8 mouse cellular contexts compared by ENCODE assay signal in the genomic region with DNA sequence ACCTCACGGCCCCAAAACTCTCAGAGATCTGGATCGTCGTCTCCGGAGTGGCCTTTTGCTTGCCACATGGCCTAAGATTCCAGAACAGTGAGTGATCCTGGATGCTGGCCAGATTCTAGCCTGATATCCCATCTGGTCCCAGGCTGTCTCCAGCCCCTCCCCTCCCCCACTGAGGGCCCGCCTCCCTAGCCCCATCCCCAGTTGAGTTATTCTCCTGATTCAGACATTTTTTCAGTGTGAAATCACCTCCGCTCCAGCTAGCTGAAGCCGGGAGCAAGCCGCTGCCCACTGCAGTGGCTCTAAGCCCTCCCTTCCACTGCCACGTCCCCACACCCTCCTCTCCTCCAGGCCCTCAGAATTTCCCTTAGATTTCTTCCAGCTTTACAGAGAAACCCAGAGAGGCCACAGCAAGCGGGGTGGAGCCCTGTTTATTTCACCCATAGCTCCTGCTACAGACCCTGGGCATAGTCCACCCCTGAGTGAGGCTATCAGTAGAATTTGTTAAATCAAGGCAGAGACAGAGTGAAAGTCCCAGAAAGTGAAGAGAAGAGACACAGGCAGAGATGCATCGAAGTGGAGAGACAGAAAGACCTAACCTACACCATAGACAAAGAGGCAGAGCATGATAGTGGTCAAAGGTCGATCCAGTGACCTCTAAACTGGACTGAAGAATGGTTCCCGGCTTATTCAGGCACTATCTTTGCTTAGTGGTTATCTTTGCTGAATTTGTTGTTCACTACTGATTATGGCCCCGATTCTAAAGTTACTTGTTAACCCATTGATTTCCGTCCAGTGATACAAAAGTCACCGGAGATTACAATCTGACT. TPM values are rescaled to one million over a fixed set of nuclear protein-coding genes. Genes with fewer than 3 reads are reported as not detected.
DNase-seq lines count a peak whose midpoint lies in the region; ATAC-seq lines count a peak whose summit lies in the region.

No protein-coding gene starts in this region.

- H3K27me3 ChIP-seq in intestine, embryonic 14.5 days (replicated peaks; ENCODE audit: control insufficient read depth, insufficient read depth, low read length): no peaks in the 10 kb centered on the region
- H3K27me3 ChIP-seq in liver, embryonic 15.5 days: no peaks in the 10 kb centered on the region

- peak overlapping the region; percentile 94 for H3K27ac ChIP-seq in intestine, embryonic 14.5 days (ENCODE audit: low read depth)
- H3K27ac ChIP-seq in liver, embryonic 15.5 days (replicated peaks): peak overlapping the region; percentile 66

- peaks cover 36% of the 10 kb centered on the region for H3K4me1 ChIP-seq in intestine, embryonic 14.5 days (replicated peaks; ENCODE audit: control insufficient read depth, insufficient read depth, low read length)
- H3K4me1 ChIP-seq in liver, embryonic 15.5 days (replicated peaks): peaks cover 13% of the 10 kb centered on the region

- peak overlapping the region; percentile 29 for H3K9ac ChIP-seq in intestine, embryonic 14.5 days (ENCODE audit: low read length)
- H3K9ac ChIP-seq in liver, embryonic 15.5 days: no peak overlapping the region

- H3K4me3 ChIP-seq in intestine, embryonic 14.5 days (ENCODE audit: low read depth, low read length): no peak overlapping the region
- H3K4me3 ChIP-seq in liver, embryonic 15.5 days (replicated peaks): no peak overlapping the region

- 0 out of 2 replicates have a peak overlapping the region, but pooled peaks have one; percentile 27 for H3K4me2 ChIP-seq in intestine, embryonic 14.5 days (ENCODE audit: low read length)
- H3K4me2 ChIP-seq in liver, embryonic 15.5 days: peak overlapping the region; percentile 15

- H3K36me3 ChIP-seq in intestine, embryonic 14.5 days (ENCODE audit: control insufficient read depth, insufficient read depth, low read length): no peaks in the 10 kb centered on the region
- no peaks in the 10 kb centered on the region for H3K36me3 ChIP-seq in liver, embryonic 15.5 days (replicated peaks)

- no peaks in the 10 kb centered on the region for H3K9me3 ChIP-seq in intestine, embryonic 14.5 days (ENCODE audit: control insufficient read depth, low read length)
- no peaks in the 10 kb centered on the region for H3K9me3 ChIP-seq in liver, embryonic 15.5 days (replicated peaks)

- intact Hi-C loops in gastrocnemius, postnatal 14 days (cut with DNase I; ENCODE audit: low total_unique reads): no loop called here

- peak; percentile 90 for ATAC-seq in intestine, embryonic 14.5 days (replicated peaks; ENCODE audit: low FRiP score, low TSS enrichment, low read depth)
- peak; percentile 51 for ATAC-seq in liver, embryonic 15.5 days (ENCODE audit: insufficient read depth)

- WGBS in intestine, embryonic 14.5 days: 20% methylated on average over 16 of the region's 16 CpGs
- 35% methylated on average over 16 of the region's 16 CpGs for WGBS in liver, embryonic 15.5 days (ENCODE audit: insufficient replicate concordance)

- peak; percentile 71 for DNase-seq in ZHBTc4 (ENCODE audit: low read depth, low spot score)
- peak; percentile 67 to 83 for DNase-seq in cerebellum, postnatal 25 days
- peak; percentile 95 for DNase-seq in gastrocnemius, postnatal 14 days
- DNase-seq in intestine, embryonic 14.5 days (ENCODE audit: low spot score): peak; percentile 91
- peak; percentile 81 for DNase-seq in ovary, adult 18-20 months (ENCODE audit: low spot score)
- no peak for DNase-seq in spleen, adult 12 weeks (ENCODE audit: low spot score)
- DNase-seq in layer of hippocampus, postnatal 25 days (ENCODE audit: extremely low spot score in 1 of 2, low spot score in 1 of 2): no peak

RNA-seq across cellular contexts. Expression of gene Sparc, which starts 5.4 kb away (rescaled TPM):
- total RNA-seq in gastrocnemius, postnatal 14 days (2021): 1,000 to 10,000 TPM; 1,630 to 1,800 TPM
- 1,391 and 1,474 TPM in 2 replicates for polyA plus RNA-seq in intestine, embryonic 14.5 days (2014; fragmentation: Nextera tagmentation; extraction: Ambion mirVana)
- polyA plus RNA-seq in liver, embryonic 15.5 days (2015; fragmentation: Nextera tagmentation; extraction: Ambion mirVana): 154 and 161 TPM in 2 replicates
- total RNA-seq in layer of hippocampus, postnatal 25 days (2021): 100 to 1,000 TPM; 360 to 421 TPM

RNA-seq across cellular contexts. Expression of gene Atox1, which starts 32.6 kb away (rescaled TPM):
- total RNA-seq in gastrocnemius, postnatal 14 days (2021): 10 to 100 TPM; 58.7 to 65.7 TPM
- polyA plus RNA-seq in intestine, embryonic 14.5 days (2014; fragmentation: Nextera tagmentation; extraction: Ambion mirVana): 400 and 443 TPM in 2 replicates
- polyA plus RNA-seq in liver, embryonic 15.5 days (2015; fragmentation: Nextera tagmentation; extraction: Ambion mirVana): 181 and 201 TPM in 2 replicates
- total RNA-seq in layer of hippocampus, postnatal 25 days (2021): 100 to 1,000 TPM in 1 of 2 experiments, 10 to 100 TPM in 1; 95.7 to 109 TPM

RNA-seq across cellular contexts. Expression of gene G3bp1, which starts 41.1 kb away (rescaled TPM):
- total RNA-seq in gastrocnemius, postnatal 14 days (2021): 10 to 100 TPM; 54.8 to 64.9 TPM
- polyA plus RNA-seq in intestine, embryonic 14.5 days (2014; fragmentation: Nextera tagmentation; extraction: Ambion mirVana): 198 and 212 TPM in 2 replicates
- polyA plus RNA-seq in liver, embryonic 15.5 days (2015; fragmentation: Nextera tagmentation; extraction: Ambion mirVana): 61.5 and 61.7 TPM in 2 replicates
- 10 to 100 TPM; 35.0 to 36.5 TPM for total RNA-seq in layer of hippocampus, postnatal 25 days (2021)

Comparison
In these comparisons a context has a peak if more than half of its experiments do, and no peak if none do; other contexts are left out.
1. DNase-seq: peak in ZHBTc4 (single experiment), cerebellum, postnatal 25 days (2 of 2), gastrocnemius, postnatal 14 days (single experiment), intestine, embryonic 14.5 days (single experiment) and ovary, adult 18-20 months (single experiment); none in spleen, adult 12 weeks (single experiment) and layer of hippocampus, postnatal 25 days (0 of 2).